Mouse (Mus musculus): ENCODE data around the gene Cplx3. TPM values are rescaled to one million over a fixed set of nuclear protein-coding genes. Genes with fewer than 3 reads are reported as not detected.

Gene Cplx3
- total and polyA plus RNA-seq, 2 experiments from 2014 or later = 0.07 TPM; not detected in 1

- ATAC-seq (ENCODE audit: insufficient read depth, low read depth) (no peak), DNase-seq (ENCODE audit: low spot score) (no peak)
- TF ChIP-seq EP300 (IDR thresholded peaks at IDR 0.05; ENCODE audit: low read depth) (no peak), CTCF (IDR thresholded peaks at IDR 0.05; ENCODE audit: low read depth) (no peak)
- H3K27ac ChIP-seq (ENCODE audit: low read depth) = no peak overlapping the region
- H3K4me3 ChIP-seq (ENCODE audit: low read depth, low read length) = no peak overlapping the region
- H3K4me2 ChIP-seq (ENCODE audit: low read depth, low read length) = no peak overlapping the region
- H3K36me3 ChIP-seq (replicated peaks; ENCODE audit: control insufficient read depth, insufficient read depth, low read length) = no peaks in the 10 kb centered on the region
- H3K9ac ChIP-seq (replicated peaks; ENCODE audit: low read depth, low read length) = no peak overlapping the region
- 72% methylated on average over 3 of the region's 3 CpGs for WGBS
- peaks cover 16% of the 10 kb centered on the region for H3K4me1 ChIP-seq (ENCODE audit: control insufficient read depth, insufficient read depth)
- no peaks in the 10 kb centered on the region for H3K9me3 ChIP-seq (replicated peaks; ENCODE audit: control insufficient read depth, low read length)
- no peaks in the 10 kb centered on the region for H3K27me3 ChIP-seq (ENCODE audit: control insufficient read depth, insufficient read depth, low read length)
Observed at GRCm38 (mm10) chr9:57557215-57557614, 48.9 kb downstream of the Cplx3 start.

GRCm38 (mm10) chr9:57554753-57555152 is 51.3 kb downstream of the Cplx3 start:
- Histone ChIP-seq H3K27ac (ENCODE audit: low read depth) (no peak overlapping the region), H3K9ac (replicated peaks; ENCODE audit: low read depth, low read length) (no peak overlapping the region), H3K36me3 (replicated peaks; ENCODE audit: control insufficient read depth, insufficient read depth, low read length) (no peaks in the 10 kb centered on the region), H3K4me3 (ENCODE audit: low read depth, low read length) (no peak overlapping the region), H3K4me2 (ENCODE audit: low read depth, low read length) (no peak overlapping the region), H3K27me3 (ENCODE audit: control insufficient read depth, insufficient read depth, low read length) (no peaks in the 10 kb centered on the region), H3K4me1 (ENCODE audit: control insufficient read depth, insufficient read depth) (peaks cover 19% of the 10 kb centered on the region), H3K9me3 (replicated peaks; ENCODE audit: control insufficient read depth, low read length) (no peaks in the 10 kb centered on the region)
- TF ChIP-seq EP300 (IDR thresholded peaks at IDR 0.05; ENCODE audit: low read depth) = no peak
- TF ChIP-seq CTCF (IDR thresholded peaks at IDR 0.05; ENCODE audit: low read depth) = no peak
- ATAC-seq (ENCODE audit: insufficient read depth, low read depth) = no peak
- WGBS = 55% methylated on average over 3 of the region's 3 CpGs
- DNase-seq (ENCODE audit: low spot score) = no peak

GRCm38 (mm10) chr9:57553119-57553518 is 53.0 kb downstream of the Cplx3 start:
- TF ChIP-seq CTCF (IDR thresholded peaks at IDR 0.05; ENCODE audit: low read depth) (no peak), EP300 (IDR thresholded peaks at IDR 0.05; ENCODE audit: low read depth) (no peak)
- peaks cover 35% of the 10 kb centered on the region for H3K4me1 ChIP-seq (ENCODE audit: control insufficient read depth, insufficient read depth)
- DNase-seq (ENCODE audit: low spot score) = no peak
- no peak overlapping the region for H3K9ac ChIP-seq (replicated peaks; ENCODE audit: low read depth, low read length)
- no peak overlapping the region for H3K27ac ChIP-seq (ENCODE audit: low read depth)
- 72% methylated on average over 11 of the region's 11 CpGs for WGBS
- H3K4me3 ChIP-seq (ENCODE audit: low read depth, low read length) = no peak overlapping the region
- peaks cover 10% of the 10 kb centered on the region for H3K36me3 ChIP-seq (replicated peaks; ENCODE audit: control insufficient read depth, insufficient read depth, low read length)
- H3K9me3 ChIP-seq (replicated peaks; ENCODE audit: control insufficient read depth, low read length) = no peaks in the 10 kb centered on the region
- H3K4me2 ChIP-seq (ENCODE audit: low read depth, low read length) = no peak overlapping the region
- no peak for ATAC-seq (ENCODE audit: insufficient read depth, low read depth)
- H3K27me3 ChIP-seq (ENCODE audit: control insufficient read depth, insufficient read depth, low read length) = no peaks in the 10 kb centered on the region

- 0 out of 2 replicates have a peak within 1 kb of the TSS, but pooled peaks have one; percentile 16 for H3K27ac ChIP-seq (ENCODE audit: low read depth)
- H3K4me3 ChIP-seq (ENCODE audit: low read depth, low read length) = peak within 1 kb of the TSS; percentile 67
- TF ChIP-seq EP300 (IDR thresholded peaks at IDR 0.05; ENCODE audit: low read depth) = no peak
- no peak for TF ChIP-seq CTCF (IDR thresholded peaks at IDR 0.05; ENCODE audit: low read depth)
- no peaks in the 10 kb centered on the region for H3K9me3 ChIP-seq (replicated peaks; ENCODE audit: control insufficient read depth, low read length)
- ATAC-seq (ENCODE audit: insufficient read depth, low read depth) = peak; percentile 31; the same call in 1 of the 2 replicates
- H3K36me3 ChIP-seq (replicated peaks; ENCODE audit: control insufficient read depth, insufficient read depth, low read length) = peaks cover 18% of the 10 kb centered on the region
- peak; percentile 73 for DNase-seq (ENCODE audit: low spot score)
- peak within 1 kb of the TSS; percentile 75 for H3K4me2 ChIP-seq (ENCODE audit: low read depth, low read length)
- 3% methylated on average over 28 of the region's 28 CpGs for WGBS
- peak within 1 kb of the TSS; percentile 75 for H3K9ac ChIP-seq (replicated peaks; ENCODE audit: low read depth, low read length)
- H3K4me1 ChIP-seq (ENCODE audit: control insufficient read depth, insufficient read depth) = peaks cover 36% of the 10 kb centered on the region
- no peaks in the 10 kb centered on the region for H3K27me3 ChIP-seq (ENCODE audit: control insufficient read depth, insufficient read depth, low read length)
Observed at GRCm38 (mm10) chr9:57552139-57552887, 53.8 kb downstream of the Cplx3 start, which contains the start of gene Mpi. Gene Mpi, minus strand, starts transcription at chr9:57552763.

GRCm38 (mm10) chr9:57550126-57550862 is 55.8 kb downstream of the Cplx3 start:
- Histone ChIP-seq H3K27ac (ENCODE audit: low read depth) (peak overlapping the region; percentile 89), H3K36me3 (replicated peaks; ENCODE audit: control insufficient read depth, insufficient read depth, low read length) (peaks cover 36% of the 10 kb centered on the region), H3K4me3 (ENCODE audit: low read depth, low read length) (no peak overlapping the region), H3K4me1 (ENCODE audit: control insufficient read depth, insufficient read depth) (peaks cover 39% of the 10 kb centered on the region), H3K27me3 (ENCODE audit: control insufficient read depth, insufficient read depth, low read length) (no peaks in the 10 kb centered on the region), H3K9ac (replicated peaks; ENCODE audit: low read depth, low read length) (no peak overlapping the region; the same call in 1 of the 2 replicates), H3K9me3 (replicated peaks; ENCODE audit: control insufficient read depth, low read length) (no peaks in the 10 kb centered on the region), H3K4me2 (ENCODE audit: low read depth, low read length) (peak overlapping the region; percentile 29)
- DNase-seq (ENCODE audit: low spot score) (peak; percentile 83), ATAC-seq (ENCODE audit: insufficient read depth, low read depth) (peak; percentile 85)
- TF ChIP-seq CTCF (IDR thresholded peaks at IDR 0.05; ENCODE audit: low read depth) = no peak
- peak; percentile 46; the same call in 1 of the 2 replicates for TF ChIP-seq EP300 (IDR thresholded peaks at IDR 0.05; ENCODE audit: low read depth)
- WGBS = 49% methylated on average over 11 of the region's 11 CpGs

Other genes starting within 250 kb of the Cplx3 start
- 14.0 and 14.1 TPM in 2 replicates for gene Ppcdc, start 166.2 kb downstream of the Cplx3 start, total RNA-seq (2014; rRNA removed; ENCODE audit: low replicate concordance)
- 14.1 and 14.3 TPM in 2 replicates for gene Ppcdc, start 166.2 kb downstream of the Cplx3 start, polyA plus RNA-seq (2015; fragmentation: Nextera tagmentation; extraction: Ambion mirVana)
- gene Scamp5, start 138.2 kb downstream of the Cplx3 start, total RNA-seq (2014; rRNA removed; ENCODE audit: low replicate concordance) = 16.1 and 19.6 TPM in 2 replicates
- gene Scamp5, start 138.2 kb downstream of the Cplx3 start, polyA plus RNA-seq (2015; fragmentation: Nextera tagmentation; extraction: Ambion mirVana) = 7.0 TPM in 2 replicates
- 13.8 and 21.3 TPM in 2 replicates for gene Rpp25, start 102.3 kb downstream of the Cplx3 start, total RNA-seq (2014; rRNA removed; ENCODE audit: low replicate concordance)
- 11.3 and 15.0 TPM in 2 replicates for gene Rpp25, start 102.3 kb downstream of the Cplx3 start, polyA plus RNA-seq (2015; fragmentation: Nextera tagmentation; extraction: Ambion mirVana)
- 1,146 and 1,154 TPM in 2 replicates for gene Cox5a, start 85.0 kb downstream of the Cplx3 start, total RNA-seq (2014; rRNA removed; ENCODE audit: low replicate concordance)
- 4,139 and 4,337 TPM in 2 replicates for gene Cox5a, start 85.0 kb downstream of the Cplx3 start, polyA plus RNA-seq (2015; fragmentation: Nextera tagmentation; extraction: Ambion mirVana)
- 4.5 and 9.2 TPM in 2 replicates for gene Fam219b, start 68.8 kb downstream of the Cplx3 start, total RNA-seq (2014; rRNA removed; ENCODE audit: low replicate concordance)
- 8.0 and 8.8 TPM in 2 replicates for gene Fam219b, start 68.8 kb downstream of the Cplx3 start, polyA plus RNA-seq (2015; fragmentation: Nextera tagmentation; extraction: Ambion mirVana)
- gene Mpi, start 53.5 kb downstream of the Cplx3 start, total RNA-seq (2014; rRNA removed; ENCODE audit: low replicate concordance) = 130 TPM in 2 replicates
- gene Mpi, start 53.5 kb downstream of the Cplx3 start, polyA plus RNA-seq (2015; fragmentation: Nextera tagmentation; extraction: Ambion mirVana) = 97.7 and 99.1 TPM in 2 replicates
- gene Scamp2, start 45.3 kb downstream of the Cplx3 start, total RNA-seq (2014; rRNA removed; ENCODE audit: low replicate concordance) = 42.1 and 91.7 TPM in 2 replicates
- gene Scamp2, start 45.3 kb downstream of the Cplx3 start, polyA plus RNA-seq (2015; fragmentation: Nextera tagmentation; extraction: Ambion mirVana) = 45.9 and 46.5 TPM in 2 replicates
- 28.1 and 189 TPM in 2 replicates for gene Ulk3, start 16.8 kb downstream of the Cplx3 start, total RNA-seq (2014; rRNA removed; ENCODE audit: low replicate concordance)
- 6.6 and 8.0 TPM in 2 replicates for gene Ulk3, start 16.8 kb downstream of the Cplx3 start, polyA plus RNA-seq (2015; fragmentation: Nextera tagmentation; extraction: Ambion mirVana)
- 0.15 TPM in 1 of 2 replicates, not detected in the other for gene Lman1l, start 14.5 kb upstream of the Cplx3 start, total RNA-seq (2014; rRNA removed; ENCODE audit: low replicate concordance)
- not detected in 2 replicates for gene Lman1l, start 14.5 kb upstream of the Cplx3 start, polyA plus RNA-seq (2015; fragmentation: Nextera tagmentation; extraction: Ambion mirVana)
- 44.6 and 54.2 TPM in 2 replicates for gene Csk, start 47.4 kb upstream of the Cplx3 start, total RNA-seq (2014; rRNA removed; ENCODE audit: low replicate concordance)
- gene Csk, start 47.4 kb upstream of the Cplx3 start, polyA plus RNA-seq (2015; fragmentation: Nextera tagmentation; extraction: Ambion mirVana) = 10.8 and 13.9 TPM in 2 replicates
- not detected in 2 replicates for gene Cyp1a2, start 77.4 kb upstream of the Cplx3 start, total RNA-seq (2014; rRNA removed; ENCODE audit: low replicate concordance)
- not detected in 2 replicates for gene Cyp1a2, start 77.4 kb upstream of the Cplx3 start, polyA plus RNA-seq (2015; fragmentation: Nextera tagmentation; extraction: Ambion mirVana)
- gene Cyp1a1, start 81.6 kb upstream of the Cplx3 start, total RNA-seq (2014; rRNA removed; ENCODE audit: low replicate concordance) = not detected in 2 replicates
- 0.05 TPM in 1 of 2 replicates, not detected in the other for gene Cyp1a1, start 81.6 kb upstream of the Cplx3 start, polyA plus RNA-seq (2015; fragmentation: Nextera tagmentation; extraction: Ambion mirVana)
- 3.7 and 4.8 TPM in 2 replicates for gene Edc3, start 102.3 kb upstream of the Cplx3 start, total RNA-seq (2014; rRNA removed; ENCODE audit: low replicate concordance)
- 9.5 and 10.6 TPM in 2 replicates for gene Edc3, start 102.3 kb upstream of the Cplx3 start, polyA plus RNA-seq (2015; fragmentation: Nextera tagmentation; extraction: Ambion mirVana)
- gene Clk3, start 159.6 kb upstream of the Cplx3 start, total RNA-seq (2014; rRNA removed; ENCODE audit: low replicate concordance) = 27.5 and 40.8 TPM in 2 replicates
- 31.9 and 34.8 TPM in 2 replicates for gene Clk3, start 159.6 kb upstream of the Cplx3 start, polyA plus RNA-seq (2015; fragmentation: Nextera tagmentation; extraction: Ambion mirVana)
- gene Arid3b, start 230.5 kb upstream of the Cplx3 start, total RNA-seq (2014; rRNA removed; ENCODE audit: low replicate concordance) = 7.3 and 11.1 TPM in 2 replicates
- gene Arid3b, start 230.5 kb upstream of the Cplx3 start, polyA plus RNA-seq (2015; fragmentation: Nextera tagmentation; extraction: Ambion mirVana) = 4.4 and 5.2 TPM in 2 replicates